Mouse (Mus musculus) thymus, postnatal 0 days (tissue): Measurements from ENCODE around the gene Olfr329-ps. TPM values are rescaled to one million over a fixed set of nuclear protein-coding genes. Genes with fewer than 3 reads are reported as not detected.
"Not testable (repeated sequence)": the region's sequence is repeated elsewhere in the genome, so short reads cannot be mapped to it uniquely, and the experiment has no call there.

Experiments
- DNase-seq: peaks from one replicate; pipeline ENCODE4 v3.0.0-alpha.2; 2015; ENCODE audit warnings: low spot score
- polyA plus RNA-seq: library from polyadenylated mRNA; unstranded; fragments of >200 nt; fragmentation: Nextera tagmentation; extraction: Ambion mirVana; gene quantifications from 2 replicates; pipeline ENCODE4 v1.2.1, GENCODE M21; 2015

Gene Olfr329-ps
- 0.09 TPM in 1 of 2 replicates, not detected in the other for polyA plus RNA-seq

GRCm38 (mm10) chr11:58546322-58546721 is at the start of gene Olfr329-ps:
Olfr329-ps (minus strand) TSS chr11:58546422.
- no peak for DNase-seq

GRCm38 (mm10) chr11:58594814-58595213 is 48.6 kb upstream of the Olfr329-ps start, which contains the start of gene Olfr324:
Olfr324 (plus strand) TSS chr11:58595114.
- DNase-seq: no peak

GRCm38 (mm10) chr11:58588620-58589250 is 42.5 kb upstream of the Olfr329-ps start:
- DNase-seq: no peak

- peak; percentile 12 for DNase-seq
These were observed 41.7 kb upstream of the Olfr329-ps start for GRCm38 (mm10) chr11:58587898-58588348.

GRCm38 (mm10) chr11:58578636-58579035 is 32.4 kb upstream of the Olfr329-ps start:
- no peak for DNase-seq

- DNase-seq: no peak
These were observed 31.2 kb upstream of the Olfr329-ps start, which contains the start of gene Olfr325 for GRCm38 (mm10) chr11:58577430-58577829. Olfr325 (plus strand) TSS chr11:58577730.

- no peak for DNase-seq
These were observed 24.2 kb upstream of the Olfr329-ps start, which contains the start of gene Olfr224 for GRCm38 (mm10) chr11:58570405-58570804. Olfr224 (minus strand) TSS chr11:58570553.

GRCm38 (mm10) chr11:58555536-58555935 is 9.3 kb upstream of the Olfr329-ps start, which contains the start of gene Olfr328:
Olfr328 (minus strand) TSS chr11:58555636.
- DNase-seq: no peak

- not testable (repeated sequence) for DNase-seq
These were observed 11.5 kb downstream of the Olfr329-ps start, which contains the start of gene Olfr330 for GRCm38 (mm10) chr11:58534736-58535135. Olfr330 (minus strand) TSS chr11:58534836.

GRCm38 (mm10) chr11:58519756-58520155 is 26.5 kb downstream of the Olfr329-ps start:
- not testable (repeated sequence) for DNase-seq

- not testable (repeated sequence) for DNase-seq
These were observed 27.3 kb downstream of the Olfr329-ps start for GRCm38 (mm10) chr11:58518916-58519315.

GRCm38 (mm10) chr11:58509058-58509457 is 37.2 kb downstream of the Olfr329-ps start:
- DNase-seq: not testable (repeated sequence)

GRCm38 (mm10) chr11:58502472-58502871 is 43.8 kb downstream of the Olfr329-ps start, which contains the start of gene Olfr331:
Olfr331 (minus strand) TSS chr11:58502572.
- not testable (repeated sequence) for DNase-seq

- no peak for DNase-seq
These were observed 46.9 kb downstream of the Olfr329-ps start for GRCm38 (mm10) chr11:58499290-58499689.

- no peak for DNase-seq
These were observed 47.5 kb downstream of the Olfr329-ps start for GRCm38 (mm10) chr11:58498761-58499160.

GRCm38 (mm10) chr11:58492455-58492854 is 53.8 kb downstream of the Olfr329-ps start, which contains the start of gene Olfr332:
Olfr332 (minus strand) TSS chr11:58492555.
- no peak for DNase-seq

Other genes with a start within 250 kb of the Olfr329-ps start
- 12.8 and 14.1 TPM in 2 replicates for gene Zfp692, start 239.4 kb downstream of the Olfr329-ps start, polyA plus RNA-seq
- 59.2 and 72.2 TPM in 2 replicates for gene Zfp672, start 216.1 kb downstream of the Olfr329-ps start, polyA plus RNA-seq
- gene Sh3bp5l, start 215.7 kb downstream of the Olfr329-ps start, polyA plus RNA-seq: 29.2 and 30.4 TPM in 2 replicates
- gene Lypd8, start 167.4 kb downstream of the Olfr329-ps start, polyA plus RNA-seq: 1.6 and 2.1 TPM in 2 replicates
- gene 1810065E05Rik, start 125.3 kb downstream of the Olfr329-ps start, polyA plus RNA-seq: 0.40 and 0.64 TPM in 2 replicates
- 0.12 and 0.23 TPM in 2 replicates for gene Gm12253, start 113.9 kb downstream of the Olfr329-ps start, polyA plus RNA-seq
- not detected in 2 replicates for gene Lypd9, start 93.5 kb downstream of the Olfr329-ps start, polyA plus RNA-seq
- not detected in 2 replicates for gene Olfr30, start 84.2 kb downstream of the Olfr329-ps start, polyA plus RNA-seq
- not detected in 2 replicates for gene Olfr332, start 53.9 kb downstream of the Olfr329-ps start, polyA plus RNA-seq
- gene Olfr331, start 43.9 kb downstream of the Olfr329-ps start, polyA plus RNA-seq: not detected in 2 replicates
- gene Olfr330, start 11.6 kb downstream of the Olfr329-ps start, polyA plus RNA-seq: 0.13 TPM in 1 of 2 replicates, not detected in the other
- 0.06 TPM in 1 of 2 replicates, not detected in the other for gene Olfr328, start 9.2 kb upstream of the Olfr329-ps start, polyA plus RNA-seq
- not detected in 2 replicates for gene Olfr224, start 24.1 kb upstream of the Olfr329-ps start, polyA plus RNA-seq
- not detected in 2 replicates for gene Olfr325, start 31.3 kb upstream of the Olfr329-ps start, polyA plus RNA-seq
- not detected in 2 replicates for gene Olfr324, start 48.7 kb upstream of the Olfr329-ps start, polyA plus RNA-seq
- gene 2210407C18Rik, start 69.7 kb upstream of the Olfr329-ps start, polyA plus RNA-seq: 0.95 and 1.0 TPM in 2 replicates
- gene Olfr323, start 84.1 kb upstream of the Olfr329-ps start, polyA plus RNA-seq: not detected in 2 replicates
- gene Trim58, start 94.0 kb upstream of the Olfr329-ps start, polyA plus RNA-seq: not detected in 2 replicates
- gene Olfr322, start 112.4 kb upstream of the Olfr329-ps start, polyA plus RNA-seq: not detected in 2 replicates
- not detected in 2 replicates for gene Olfr320, start 134.7 kb upstream of the Olfr329-ps start, polyA plus RNA-seq
- gene Olfr319, start 152.7 kb upstream of the Olfr329-ps start, polyA plus RNA-seq: not detected in 2 replicates
- gene Olfr318, start 177.6 kb upstream of the Olfr329-ps start, polyA plus RNA-seq: not detected in 2 replicates
- not detected in 2 replicates for gene Olfr317, start 192.8 kb upstream of the Olfr329-ps start, polyA plus RNA-seq
- not detected in 2 replicates for gene Olfr316, start 206.3 kb upstream of the Olfr329-ps start, polyA plus RNA-seq
- gene Olfr315, start 226.8 kb upstream of the Olfr329-ps start, polyA plus RNA-seq: not detected in 2 replicates
- gene Olfr314, start 236.5 kb upstream of the Olfr329-ps start, polyA plus RNA-seq: not detected in 2 replicates